Mouse (Mus musculus) E14TG2a.4 (cell line): ENCODE data around the gene Cmip.

Source experiments
- CTCF ChIP-seq: conservative IDR thresholded peaks from 2 replicates; pipeline ENCODE4 v1.5.1; 2014; ENCODE audit warnings: low read length
- POU5F1 ChIP-seq: IDR thresholded peaks from 2 replicates; pipeline ENCODE4 v1.6.1; 2014; ENCODE audit warnings: low read length, borderline replicate concordance

GRCm38 (mm10) chr8:117410391-117410790 is 153.5 kb downstream of the Cmip start:
- TF ChIP-seq CTCF (no peak), POU5F1 (no peak)
